Mouse (Mus musculus) erythroblast, adult 5-6 weeks (primary cell): ENCODE results near the gene Fam216b. TPM values are rescaled to one million over a fixed set of nuclear protein-coding genes. Genes with fewer than 3 reads are reported as not detected.

Source experiments
- ATAC-seq: replicated peaks from 2 replicates; pipeline ENCODE4 v1.8.0; 2016; ENCODE audit warnings: moderate number of reproducible peaks, mild to moderate bottlenecking, moderate TSS enrichment, inconsistent platforms; ENCODE audit not compliant: poor library complexity, low FRiP score, severe bottlenecking
- total RNA-seq, 2 experiments: library from RNA; stranded (forward) in 1 of 2; stranded (reverse) in 1 of 2; fragments of 150-400 nt in 1 of 2; fragments of 200-764, 138-1000 nt in 1 of 2; gene quantifications; 2 replicates each; pipeline versions ENCODE4 v1.2.3 to v1.2.4; 2015 to 2017; ENCODE audit warnings: low replicate concordance in 2 of 2

The Fam216b gene
- not detected in 2 replicates for total RNA-seq (2015; ENCODE audit: low replicate concordance)
- total RNA-seq (2017; ENCODE audit: low replicate concordance), result not detected in 2 replicates

DNA sequence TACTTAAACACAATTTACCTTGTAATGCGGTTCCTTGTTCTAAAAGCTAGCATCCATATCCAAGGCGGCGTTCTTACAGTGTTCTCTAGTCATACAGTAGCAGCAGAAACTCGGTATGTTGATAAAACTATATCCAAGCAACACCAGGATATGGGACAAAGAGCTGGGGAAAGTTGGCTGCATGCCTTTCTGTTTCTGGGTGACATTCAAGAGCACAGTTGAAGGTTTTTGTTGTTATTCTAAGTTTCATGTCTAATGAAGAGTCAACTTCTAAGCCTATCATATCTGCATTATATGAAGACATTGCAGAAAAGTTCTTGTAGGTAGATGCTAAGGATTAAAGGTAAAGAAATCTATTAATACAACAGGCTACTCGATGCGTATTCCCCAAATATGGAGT is at the start of gene Fam216b:
Gene Fam216b, minus strand, starts transcription at position 101 of the 400 bp plus-strand sequence.
- ATAC-seq, result no peak

DNA sequence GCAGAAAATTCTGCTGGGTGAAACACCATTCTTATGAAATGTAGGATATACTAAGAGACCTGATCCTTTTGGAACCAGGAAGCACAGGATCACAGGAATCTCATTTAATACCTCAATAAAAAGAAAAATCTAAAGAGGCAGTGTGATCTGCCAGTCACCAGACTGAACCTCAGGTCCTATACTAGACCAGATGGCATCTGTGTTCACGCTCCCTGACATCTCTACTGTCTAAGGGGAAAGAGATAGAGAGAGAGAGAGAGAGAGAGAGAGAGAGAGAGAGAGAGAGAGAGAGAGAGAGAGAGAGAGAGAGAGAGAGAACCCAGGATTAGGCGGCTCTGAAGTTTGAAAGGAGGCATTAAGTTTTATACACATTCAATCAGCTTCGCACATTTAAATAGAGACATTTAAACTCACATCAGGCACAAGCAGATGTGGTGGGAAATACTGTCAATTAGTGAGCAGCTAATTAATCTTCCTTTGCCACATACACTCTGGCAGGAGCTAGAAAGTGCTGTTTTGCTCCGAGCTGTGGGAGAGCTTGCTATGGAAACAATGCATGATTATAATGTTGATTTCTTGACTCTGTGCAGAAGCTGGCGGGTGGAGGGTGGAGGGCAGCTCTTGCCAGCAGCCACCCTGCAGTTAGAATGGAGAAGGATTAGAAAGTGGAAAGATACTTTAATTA is 43.7 kb upstream of the Fam216b start:
- no peak for ATAC-seq

DNA sequence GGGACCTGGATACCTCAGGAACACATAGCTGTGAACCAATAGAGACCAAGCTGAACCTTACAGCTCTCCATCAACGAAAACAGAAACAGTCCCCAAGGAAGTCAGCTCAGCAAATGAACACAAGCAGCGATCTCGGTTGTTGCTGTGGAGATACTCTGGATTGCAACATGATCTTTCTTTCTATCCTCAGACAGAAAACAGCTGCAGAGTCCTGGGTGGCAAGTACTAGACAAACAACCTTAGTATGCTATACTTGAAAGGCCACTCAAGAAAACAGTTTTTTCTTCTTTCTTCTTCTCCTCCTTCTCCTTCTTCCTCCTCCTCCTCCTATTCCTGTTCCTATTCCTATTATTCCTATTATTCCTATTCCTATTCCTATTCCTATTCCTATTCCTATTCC is 37.9 kb upstream of the Fam216b start:
- ATAC-seq, result no peak

DNA sequence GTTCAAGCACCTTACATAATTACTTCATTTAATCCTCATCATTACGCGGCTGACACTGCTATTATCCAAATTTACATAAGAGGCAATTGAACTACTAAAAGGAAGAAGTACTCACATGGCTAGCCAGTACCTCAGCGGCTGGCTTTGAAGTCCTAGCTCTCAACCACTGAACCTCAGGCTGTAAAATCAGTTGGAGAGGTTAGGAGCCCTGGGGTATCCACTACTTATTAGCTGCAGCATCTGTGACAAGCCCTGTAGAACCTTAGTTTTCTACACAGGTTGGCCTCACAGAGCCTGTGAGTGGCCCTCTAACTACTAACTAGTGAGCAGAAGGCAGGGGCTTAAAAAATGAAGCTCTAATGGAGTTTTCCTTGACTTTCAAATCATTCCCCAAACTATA is 31.5 kb upstream of the Fam216b start:
- no peak for ATAC-seq

DNA sequence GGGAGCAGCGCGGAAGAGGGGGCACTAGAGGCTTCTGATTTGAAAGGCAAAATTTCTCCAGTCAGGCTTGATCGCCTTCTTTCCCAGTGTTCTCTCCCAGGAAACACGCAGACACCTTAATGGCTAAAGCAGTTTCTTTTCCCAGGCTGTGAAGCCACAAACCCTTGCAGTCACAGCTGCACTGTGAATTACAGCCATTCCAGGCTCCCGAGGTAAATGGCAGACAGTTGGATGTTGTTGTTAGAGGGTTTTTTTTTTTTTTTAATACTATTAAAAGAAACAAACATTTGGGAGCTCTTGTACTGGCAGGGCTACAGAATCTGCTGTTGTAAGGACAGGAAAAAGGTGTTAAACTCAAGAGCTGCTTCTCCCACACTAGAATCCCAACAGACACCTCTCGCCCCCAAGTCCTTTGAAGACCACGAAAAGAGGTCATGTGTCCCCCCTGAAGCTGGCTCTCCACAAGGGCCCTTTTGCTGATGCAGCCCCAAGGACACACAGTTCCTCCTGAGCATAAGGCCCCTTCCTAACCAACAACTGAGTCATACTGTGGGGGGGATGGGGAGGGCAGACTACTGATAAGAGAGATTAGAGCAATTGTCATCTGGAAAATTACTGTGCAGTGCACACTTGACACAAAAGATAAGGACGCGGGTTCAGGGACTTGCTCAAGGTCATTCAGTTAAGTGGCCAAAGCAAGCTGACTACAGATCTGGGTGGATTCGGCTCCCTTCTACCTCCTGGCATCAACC is 30.8 kb upstream of the Fam216b start:
- ATAC-seq, result no peak

DNA sequence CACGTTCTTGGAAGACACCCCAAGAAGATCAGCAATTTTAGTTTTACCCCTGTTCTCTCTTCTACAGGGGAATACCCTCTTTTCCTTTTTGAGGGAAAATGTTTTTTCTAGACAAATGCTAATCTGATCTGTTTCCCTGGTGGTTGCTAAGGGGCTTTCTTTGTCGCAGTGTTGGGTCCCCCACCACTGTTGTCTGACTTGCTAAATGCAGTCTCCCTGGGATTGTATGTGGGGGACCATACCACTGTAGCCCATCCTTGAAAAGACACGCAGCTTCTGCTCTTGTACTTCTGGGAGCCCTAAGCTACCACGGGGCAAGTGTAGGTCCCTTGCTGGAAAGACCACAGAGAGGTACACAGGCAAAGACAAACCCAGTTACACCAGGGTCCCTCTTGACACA is 28.9 kb upstream of the Fam216b start:
- ATAC-seq, result no peak

DNA sequence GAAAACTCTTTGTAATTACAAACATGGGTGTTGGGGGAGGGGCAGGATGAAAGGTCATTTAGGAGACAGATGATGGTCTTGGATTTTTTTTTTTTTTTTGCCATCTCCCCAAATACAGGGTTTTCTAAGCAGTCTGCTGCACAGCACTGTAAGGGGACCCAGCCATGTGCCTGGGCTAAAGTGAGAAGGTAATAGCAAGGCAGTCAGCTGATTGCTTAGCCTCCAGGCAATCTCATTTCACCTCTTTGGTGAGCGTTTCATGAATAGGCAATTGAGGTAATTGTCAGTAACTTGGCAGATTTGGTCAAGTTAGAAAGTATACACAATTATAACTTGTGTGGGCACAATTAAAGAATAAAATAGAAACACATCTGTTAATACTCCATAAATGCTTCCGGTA is 28.5 kb upstream of the Fam216b start:
- no peak for ATAC-seq

DNA sequence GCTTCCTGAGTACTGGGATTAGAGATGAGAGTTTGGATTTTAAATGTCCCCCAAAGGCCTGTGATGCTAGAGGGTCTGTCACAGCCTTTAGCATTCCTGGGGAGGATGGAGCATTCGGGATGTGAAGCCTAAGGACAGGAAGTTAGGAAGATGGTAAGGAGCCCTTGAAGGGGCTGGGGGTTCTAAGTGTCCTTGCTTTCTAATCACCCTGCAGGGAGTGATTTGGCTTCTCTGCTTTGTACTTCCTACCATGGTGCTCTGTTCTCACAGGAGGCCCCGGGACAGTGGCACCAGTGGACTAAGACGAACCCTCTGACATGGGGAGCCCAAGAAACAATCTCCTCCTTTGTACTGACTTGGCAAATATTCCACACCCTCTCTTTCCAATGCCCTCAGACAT is 23.7 kb upstream of the Fam216b start:
- no peak for ATAC-seq

DNA sequence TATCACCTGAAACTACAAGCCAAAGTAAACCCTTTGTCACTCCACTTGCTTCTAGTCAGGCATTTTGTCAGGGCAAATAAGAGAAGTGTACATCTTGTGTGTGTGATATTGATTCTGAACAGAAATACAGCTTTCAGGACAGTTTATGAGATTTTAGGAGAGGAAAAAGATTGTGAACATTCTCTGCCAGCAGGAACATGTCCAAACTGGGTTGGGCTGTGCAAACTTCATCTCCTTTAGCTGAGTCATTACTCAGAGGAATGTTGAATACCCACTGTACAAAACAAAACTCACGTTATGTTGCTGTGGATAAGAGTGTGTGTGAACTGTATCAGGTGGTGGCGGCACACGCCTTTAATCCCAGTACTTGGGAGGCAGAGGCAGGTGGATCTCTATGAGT is 22.1 kb upstream of the Fam216b start:
- no peak for ATAC-seq

DNA sequence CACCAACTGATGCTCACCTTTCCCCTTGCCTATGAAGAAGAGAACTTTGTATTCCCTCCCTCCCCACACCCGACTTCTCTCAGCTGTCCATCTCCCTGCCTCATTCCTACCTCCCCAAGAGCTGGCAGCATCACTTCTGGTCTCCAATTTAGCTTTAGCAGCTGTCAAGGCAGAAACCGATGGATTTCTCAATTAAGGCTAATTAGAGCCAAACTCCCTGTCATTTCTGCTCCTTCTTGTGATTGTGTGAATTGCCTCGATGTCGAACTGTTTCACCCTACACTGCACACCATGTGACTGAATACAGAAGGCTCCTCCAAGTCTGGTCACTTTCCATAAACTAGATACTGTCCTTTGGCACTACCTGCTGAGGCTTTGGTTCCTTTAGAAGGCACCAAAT is 20.6 kb upstream of the Fam216b start:
- no peak for ATAC-seq

DNA sequence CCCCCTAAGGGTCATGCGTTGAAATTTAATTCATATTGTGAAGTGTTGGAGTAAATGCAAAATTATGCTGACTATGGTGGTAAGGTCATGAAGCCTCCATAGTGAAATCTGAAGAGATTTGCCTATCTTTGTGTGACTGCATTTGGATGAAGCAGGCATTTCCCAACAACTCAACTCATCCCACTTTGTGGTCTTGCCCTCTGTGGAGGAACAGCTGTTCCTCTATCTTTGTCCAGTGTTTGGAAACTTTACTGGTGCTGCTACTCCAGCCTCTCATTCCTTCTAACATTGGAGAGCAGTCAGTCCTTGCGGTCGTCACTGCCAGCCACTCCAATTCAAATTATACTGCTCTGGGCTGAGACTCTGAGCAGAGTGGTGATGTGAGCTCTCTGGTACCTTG is 19.6 kb upstream of the Fam216b start:
- no peak for ATAC-seq

DNA sequence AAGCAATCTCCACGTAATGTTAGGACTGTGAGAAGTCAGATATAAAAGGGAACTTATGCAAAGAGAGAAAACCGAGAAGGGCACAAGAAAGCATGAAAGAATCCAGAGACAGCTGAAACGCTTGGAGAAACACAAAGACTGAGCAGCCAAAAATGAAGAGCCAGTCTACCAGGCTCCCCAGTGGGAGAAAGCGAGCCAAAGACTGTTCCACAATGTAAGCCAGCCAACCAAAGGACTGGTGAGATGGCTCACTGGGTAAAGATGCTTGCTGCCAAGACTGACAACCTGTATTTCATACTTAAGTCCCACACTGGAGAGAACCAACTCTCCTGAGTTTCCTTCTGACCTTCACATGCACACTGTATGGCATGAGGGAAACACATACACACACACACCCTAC is 784 bp upstream of the Fam216b start:
- ATAC-seq, result no peak

DNA sequence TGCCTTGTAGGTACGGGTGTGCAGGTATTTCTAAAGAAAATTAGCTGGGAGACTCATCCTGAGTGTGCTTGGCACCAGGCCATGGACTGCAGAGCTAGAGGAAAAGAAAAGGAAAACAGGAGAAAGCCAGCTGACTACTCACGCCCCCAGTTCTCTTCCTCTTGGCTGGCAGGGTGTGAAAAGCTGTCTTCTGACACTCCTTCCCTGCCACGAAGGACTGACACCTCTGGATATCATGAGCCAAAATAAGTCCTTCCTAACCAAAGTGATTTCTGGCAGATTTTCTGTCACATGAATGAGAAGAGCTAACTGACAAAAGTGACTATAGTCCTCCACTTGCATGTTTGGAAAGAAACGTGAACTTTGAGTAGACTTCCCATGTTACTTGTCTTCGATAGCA is 5.3 kb downstream of the Fam216b start:
- ATAC-seq, result no peak

DNA sequence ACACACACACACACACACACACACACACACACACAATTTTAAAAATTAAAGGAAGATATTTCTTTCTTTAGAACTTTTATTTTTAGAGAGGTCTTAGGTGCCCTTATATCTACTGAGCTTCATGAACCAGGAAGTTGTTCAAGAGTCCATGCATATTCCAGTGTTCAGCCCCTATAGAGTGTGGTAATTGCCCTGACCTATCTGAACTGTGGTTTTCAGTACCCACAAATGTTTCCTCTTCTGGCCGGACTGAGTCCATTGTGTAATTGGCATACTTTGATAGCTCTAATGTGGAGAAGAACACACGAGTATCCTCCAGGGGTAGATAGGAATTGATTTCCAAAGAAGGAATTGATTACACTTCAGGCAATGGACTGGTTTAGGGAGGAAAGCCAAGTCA is 11.3 kb downstream of the Fam216b start:
- no peak for ATAC-seq

DNA sequence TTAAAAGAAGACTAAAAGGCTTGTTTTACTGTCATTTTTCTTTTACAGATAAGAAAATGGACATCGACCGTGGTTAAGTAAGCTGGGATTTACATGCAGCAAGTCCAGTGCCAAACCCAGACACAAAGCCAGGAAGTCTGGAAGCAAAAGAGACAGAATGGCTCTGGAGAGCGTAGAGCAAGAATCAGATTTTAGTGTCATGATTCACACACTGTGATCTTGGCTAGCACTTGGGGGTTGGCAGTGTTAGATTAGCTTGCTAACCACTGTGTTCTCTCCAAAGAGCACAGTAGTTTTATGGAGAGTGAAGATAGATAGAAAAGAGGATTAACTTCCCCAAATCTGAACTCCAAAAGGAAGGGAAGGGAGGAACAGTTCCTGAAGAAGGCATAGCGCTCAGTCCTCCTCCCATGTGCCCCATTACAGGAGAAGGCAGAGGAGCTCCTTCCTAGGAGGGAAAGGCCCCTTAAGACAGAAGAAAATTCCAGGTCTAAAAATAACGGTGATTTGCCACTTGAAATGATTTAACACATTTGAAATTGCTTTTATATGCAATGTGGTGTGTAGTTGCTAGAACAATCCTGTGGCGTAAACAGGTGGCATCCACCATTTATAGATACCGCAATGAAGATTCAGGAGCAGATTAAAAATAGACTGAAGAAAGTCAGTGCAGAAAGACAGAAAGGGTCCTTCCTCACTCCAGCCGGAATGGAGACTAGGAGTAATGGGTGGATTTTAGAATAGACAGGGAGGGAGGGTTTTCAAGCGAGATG is 22.7 kb downstream of the Fam216b start:
- ATAC-seq, result no peak

DNA sequence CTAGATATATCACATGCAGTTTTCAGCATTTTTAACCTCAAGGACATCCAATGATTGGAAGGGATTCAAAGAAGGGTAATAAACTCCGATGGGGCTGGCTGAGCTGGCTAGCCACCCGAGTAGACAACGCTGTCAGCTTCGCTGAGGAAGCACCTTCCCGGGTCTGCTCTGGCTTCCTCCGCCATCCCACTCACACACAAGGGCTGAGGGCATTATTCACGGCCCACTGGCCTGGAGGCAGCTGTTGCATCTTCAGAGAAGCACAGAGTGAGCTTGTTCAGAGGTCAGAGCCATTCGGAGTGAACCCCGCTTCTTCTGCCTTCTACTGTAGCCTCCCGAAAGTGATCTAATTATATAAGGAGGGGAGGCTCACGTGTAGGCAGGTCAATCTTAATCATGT is 26.3 kb downstream of the Fam216b start:
- no peak for ATAC-seq

DNA sequence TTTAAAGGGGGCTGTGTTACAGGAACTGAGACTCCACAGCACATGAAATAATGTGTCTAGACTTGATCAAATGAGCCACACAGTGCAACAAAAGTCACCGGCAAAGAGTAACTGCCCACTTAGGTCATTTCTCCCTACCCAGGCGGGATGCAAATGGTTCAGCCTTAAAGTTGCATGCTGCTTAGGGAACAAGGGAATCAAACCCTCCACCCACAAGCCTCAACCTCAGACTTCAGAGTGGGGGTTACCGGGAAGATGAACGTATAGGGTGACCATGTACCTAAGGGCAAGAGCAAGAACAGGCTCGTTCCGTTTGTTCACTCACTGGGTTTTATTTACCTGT is 28.2 kb downstream of the Fam216b start:
- no peak for ATAC-seq

DNA sequence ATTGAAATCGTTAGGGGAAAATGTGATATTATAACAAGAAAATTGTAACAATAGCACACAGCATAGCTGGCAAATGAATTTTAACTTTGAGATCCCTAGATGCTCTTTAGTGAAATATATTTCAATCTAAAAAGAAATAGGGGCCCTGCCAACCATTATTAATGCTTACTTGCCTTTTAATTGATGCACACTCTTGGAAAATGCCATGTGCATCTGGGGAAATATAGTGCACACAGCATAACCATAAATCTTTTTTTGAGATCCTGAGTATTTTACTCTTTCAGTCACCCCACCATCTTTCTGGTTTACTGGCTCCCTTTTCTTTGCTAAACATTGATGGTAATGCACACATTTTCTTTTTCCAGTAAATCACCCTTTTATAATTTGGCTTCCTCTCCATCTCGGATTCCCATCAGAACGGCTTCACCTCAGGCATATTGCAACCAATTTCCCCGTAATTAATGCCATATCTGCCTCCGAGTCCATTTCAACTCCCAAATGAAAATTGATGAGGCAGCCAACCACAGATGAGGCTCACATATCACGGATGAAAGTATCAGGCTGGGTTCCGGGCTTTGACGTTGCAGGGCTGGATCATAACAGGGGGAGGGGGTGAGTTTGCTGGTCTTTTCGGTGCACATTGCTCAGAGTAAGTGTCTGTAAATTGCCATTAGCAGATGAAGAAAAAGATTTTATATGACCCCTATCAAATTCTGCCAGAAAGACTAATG is 28.8 kb downstream of the Fam216b start:
- ATAC-seq, result no peak

DNA sequence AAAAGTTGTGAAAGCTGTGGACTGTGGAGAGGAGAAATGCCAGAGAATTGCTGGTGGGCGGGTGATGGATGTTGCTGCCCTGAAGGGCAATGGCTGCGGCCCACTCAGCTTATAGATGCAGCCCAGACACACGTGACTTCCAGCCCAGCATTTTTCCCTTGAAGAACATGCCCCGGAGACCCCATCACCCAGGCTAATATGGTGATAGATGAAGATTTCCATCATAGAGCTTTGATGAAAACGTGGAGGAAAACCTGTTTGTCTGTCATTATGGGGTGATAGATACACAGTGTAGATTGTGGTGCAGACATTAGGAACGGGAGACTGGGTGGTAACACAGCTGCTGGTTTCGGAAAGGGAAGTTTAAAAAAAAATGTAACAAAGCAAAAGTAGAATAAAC is 31.4 kb downstream of the Fam216b start:
- no peak for ATAC-seq

DNA sequence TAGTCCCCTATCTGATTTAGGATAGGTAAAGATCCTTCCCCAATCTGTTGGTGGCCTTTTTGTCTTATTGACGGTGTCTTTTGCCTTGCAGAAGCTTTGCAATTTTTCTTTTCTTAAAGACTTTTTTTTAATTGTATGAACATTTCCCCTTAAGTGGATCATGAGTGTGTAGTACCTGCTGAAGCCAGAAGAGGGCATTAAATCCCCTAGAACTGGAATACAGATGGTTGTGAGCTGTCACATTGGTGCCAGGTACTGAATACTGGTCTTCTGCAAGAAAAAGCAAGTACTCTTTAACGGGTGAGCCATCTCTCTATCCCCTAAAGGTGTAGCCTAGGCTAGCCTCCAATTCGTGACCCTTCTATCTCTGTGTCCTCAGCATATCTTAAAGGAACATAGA is 32.4 kb downstream of the Fam216b start:
- ATAC-seq, result no peak
